Mouse (Mus musculus): Measurements from ENCODE around the gene Tmsb15b2. TPM values are rescaled to one million over a fixed set of nuclear protein-coding genes. Genes with fewer than 3 reads are reported as not detected.

Tmsb15b2 gene
- total RNA-seq, 2 experiments from 2014 or later, result 5.3 to 9.7 TPM

Other genes starting within 250 kb of the Tmsb15b2 start
- 100 to 1,000 TPM; 223 to 227 TPM for gene Morf4l2, start 231.8 kb downstream of the Tmsb15b2 start, total RNA-seq (2021)
- gene Glra4, start 195.4 kb downstream of the Tmsb15b2 start, total RNA-seq (2021), result not detected
- 1 to 10 TPM; 2.0 to 4.8 TPM for gene Plp1, start 152.8 kb downstream of the Tmsb15b2 start, total RNA-seq (2021)
- gene Rab9b, start 106.7 kb downstream of the Tmsb15b2 start, total RNA-seq (2021), result under 1 TPM; 0.09 to 0.31 TPM
- gene H2bfm, start 48.2 kb downstream of the Tmsb15b2 start, total RNA-seq (2021), result not detected
- gene Tmsb15l, start 1.4 kb upstream of the Tmsb15b2 start, total RNA-seq (2021), result under 1 TPM in 1 of 2 experiments, not detected in 1; 0.36 TPM
- 1 to 10 TPM; 1.2 to 3.3 TPM for gene Tmsb15b1, start 1.4 kb upstream of the Tmsb15b2 start, total RNA-seq (2021)
- under 1 TPM; 0.17 to 0.25 TPM for gene Zcchc18, start 17.7 kb upstream of the Tmsb15b2 start, total RNA-seq (2021)
- 1 to 10 TPM; 6.6 to 7.9 TPM for gene Slc25a53, start 62.8 kb upstream of the Tmsb15b2 start, total RNA-seq (2021)
- gene Fam199x, start 74.1 kb upstream of the Tmsb15b2 start, total RNA-seq (2021), result 1 to 10 TPM; 5.1 to 6.3 TPM
- gene Esx1, start 146.6 kb upstream of the Tmsb15b2 start, total RNA-seq (2021), result not detected